Mouse (Mus musculus) MEL (cell line): ENCODE results near the gene Babam1. TPM values are rescaled to one million over a fixed set of nuclear protein-coding genes. Genes with fewer than 3 reads are reported as not detected.
A peak's percentile ranks its signal among the peaks of the same experiment; 100 is the strongest.

Experiments
- DNase-seq: peaks from one replicate; pipeline ENCODE4 v3.0.0; 2011; ENCODE audit warnings: low read depth, low spot score
- H3K27ac ChIP-seq: 2 replicates; pipeline ENCODE4 v1.5.1; 2012; ENCODE audit warnings: low read depth, mild to moderate bottlenecking, control low read depth, low read length, moderate library complexity; ENCODE audit not compliant: control insufficient read depth
- H3K27me3 ChIP-seq, 2 experiments: fragments of 150-350 bp in 1 of 2; sonication (generic) in 1 of 2; 2 replicates each; pipeline ENCODE4 v1.6.1; 2012; ENCODE audit warnings: low read length in 2 of 2, mild to moderate bottlenecking in 2 of 2, improper control_type of control experiment in 1 of 2, moderate library complexity in 1 of 2; ENCODE audit not compliant: insufficient read depth in 2 of 2, control insufficient read depth in 1 of 2
- H3K36me3 ChIP-seq, 2 experiments: 2 replicates each; pipeline ENCODE4 v1.6.1; 2012 to 2014; ENCODE audit warnings: low read length in 2 of 2, improper control_type of control experiment in 1 of 2, inconsistent platforms in 1 of 2, mild to moderate bottlenecking in 1 of 2; ENCODE audit not compliant: insufficient read depth in 2 of 2, control insufficient read depth in 1 of 2
- H3K4me1 ChIP-seq, 2 experiments: fragments of 150-350 bp in 1 of 2; sonication (generic) in 1 of 2; 2 replicates each; pipeline ENCODE4 v1.6.1; 2012; ENCODE audit warnings: low read length in 2 of 2, improper control_type of control experiment in 1 of 2, mild to moderate bottlenecking in 1 of 2; ENCODE audit not compliant: insufficient read depth in 2 of 2, control insufficient read depth in 1 of 2
- H3K4me3 ChIP-seq, 2 experiments: fragments of 150-350 bp in 1 of 2; sonication (generic) in 1 of 2; 2 replicates each; pipeline ENCODE4 v1.5.1; 2012; ENCODE audit warnings: low read depth in 2 of 2, low read length in 2 of 2, mild to moderate bottlenecking in 2 of 2, moderate library complexity in 2 of 2, control low read depth in 1 of 2, improper control_type of control experiment in 1 of 2; ENCODE audit not compliant: control insufficient read depth in 1 of 2, insufficient read depth in 1 of 2
- H3K79me2 ChIP-seq: 2 replicates; pipeline ENCODE4 v1.6.1; 2012; ENCODE audit warnings: mild to moderate bottlenecking, low read length, moderate library complexity; ENCODE audit not compliant: control insufficient read depth, poor library complexity, insufficient read depth
- H3K9ac ChIP-seq: 2 replicates; pipeline ENCODE4 v1.6.1; 2012; ENCODE audit warnings: low read depth, mild to moderate bottlenecking, control low read depth, low read length, moderate library complexity; ENCODE audit not compliant: control insufficient read depth, poor library complexity, severe bottlenecking
- H3K9me3 ChIP-seq: fragments of 150-350 bp; sonication (generic); replicated peaks from 2 replicates; pipeline ENCODE4 v1.6.1; 2012; ENCODE audit warnings: mild to moderate bottlenecking, low read length, improper control_type of control experiment, moderate library complexity; ENCODE audit not compliant: insufficient read depth
- BHLHE40 ChIP-seq: IDR thresholded peaks from 2 replicates; pipeline ENCODE4 v1.6.1; 2012; ENCODE audit warnings: low read depth, mild to moderate bottlenecking, inconsistent platforms, low read length, improper control_type of control experiment, borderline replicate concordance
- CHD1 ChIP-seq: IDR thresholded peaks from 2 replicates; pipeline ENCODE4 v1.6.1; 2012; ENCODE audit warnings: low read depth, mild to moderate bottlenecking, inconsistent platforms, low read length, improper control_type of control experiment
- CHD2 ChIP-seq: IDR thresholded peaks from 2 replicates; pipeline ENCODE4 v1.6.1; 2011; ENCODE audit warnings: low read length, improper control_type of control experiment
- CTCF ChIP-seq, 3 experiments: IDR thresholded peaks in 2 of 3; conservative IDR thresholded peaks in 1 of 3; 2 replicates each; pipeline ENCODE4 v1.5.1; 2011 to 2012; ENCODE audit warnings: low read length in 3 of 3, low read depth in 2 of 3, mild to moderate bottlenecking in 2 of 3, improper control_type of control experiment in 1 of 3, inconsistent platforms in 1 of 3, mixed read lengths in 1 of 3, moderate library complexity in 1 of 3; ENCODE audit not compliant: control insufficient read depth in 1 of 3, insufficient read depth in 1 of 3, poor library complexity in 1 of 3, severe bottlenecking in 1 of 3
- EP300 ChIP-seq, 2 experiments: IDR thresholded peaks; 2 replicates each; pipeline ENCODE4 v1.6.1; 2011; ENCODE audit warnings: improper control_type of control experiment in 2 of 2, low read length in 2 of 2, low read depth in 1 of 2, mild to moderate bottlenecking in 1 of 2
- GABPA ChIP-seq: IDR thresholded peaks from 2 replicates; pipeline ENCODE4 v1.6.1; 2012; ENCODE audit warnings: low read depth, mild to moderate bottlenecking, inconsistent platforms, low read length, improper control_type of control experiment, moderate library complexity
- GATA1 ChIP-seq: IDR thresholded peaks from 2 replicates; pipeline ENCODE4 v1.6.1; 2011; ENCODE audit warnings: low read depth, low read length, improper control_type of control experiment
- HCFC1 ChIP-seq: IDR thresholded peaks from 2 replicates; pipeline ENCODE4 v1.6.1; 2012; ENCODE audit warnings: low read depth, mild to moderate bottlenecking, inconsistent platforms, low read length, improper control_type of control experiment, moderate library complexity
- JUND ChIP-seq: IDR thresholded peaks from 2 replicates; pipeline ENCODE4 v1.6.1; 2011; ENCODE audit warnings: low read depth, mild to moderate bottlenecking, improper control_type of control experiment, low read length
- KAT2A ChIP-seq: conservative IDR thresholded peaks from 2 replicates; pipeline ENCODE4 v1.6.1; 2012; ENCODE audit warnings: low read depth, low read length, improper control_type of control experiment, inconsistent platforms
- MAFK ChIP-seq: IDR thresholded peaks from 2 replicates; pipeline ENCODE4 v1.6.1; 2011; ENCODE audit warnings: low read depth, mild to moderate bottlenecking, low read length, improper control_type of control experiment, borderline replicate concordance
- MXI1 ChIP-seq: IDR thresholded peaks from 2 replicates; pipeline ENCODE4 v1.6.1; 2011; ENCODE audit warnings: mild to moderate bottlenecking, low read depth, low read length, improper control_type of control experiment
- MYC ChIP-seq: IDR thresholded peaks from 2 replicates; pipeline ENCODE4 v1.6.1; 2011; ENCODE audit warnings: low read depth, mild to moderate bottlenecking, low read length, improper control_type of control experiment, moderate library complexity
- NELFE ChIP-seq: IDR thresholded peaks from 2 replicates; pipeline ENCODE4 v1.6.1; 2011; ENCODE audit warnings: low read depth, low read length, improper control_type of control experiment
- POLR2AphosphoS2 ChIP-seq: IDR thresholded peaks from 2 replicates; pipeline ENCODE4 v1.6.1; 2011; ENCODE audit warnings: low read length, improper control_type of control experiment
- POLR2AphosphoS5 ChIP-seq: IDR thresholded peaks from 2 replicates; pipeline ENCODE4 v1.6.1; 2012; ENCODE audit warnings: low read depth, borderline replicate concordance, mild to moderate bottlenecking, inconsistent platforms, low read length, moderate library complexity, mixed read lengths
- SIN3A ChIP-seq: IDR thresholded peaks from 2 replicates; pipeline ENCODE4 v1.6.1; 2012; ENCODE audit warnings: low read length, improper control_type of control experiment, inconsistent platforms
- SMC3 ChIP-seq: IDR thresholded peaks from 2 replicates; pipeline ENCODE4 v1.6.1; 2011; ENCODE audit warnings: low read depth, low read length, improper control_type of control experiment
- TBP ChIP-seq: IDR thresholded peaks from 2 replicates; pipeline ENCODE4 v1.8.0; 2011; ENCODE audit warnings: low read depth, low read length, improper control_type of control experiment
- UBTF ChIP-seq: IDR thresholded peaks from 2 replicates; pipeline ENCODE4 v1.6.1; 2012; ENCODE audit warnings: low read depth, mild to moderate bottlenecking, inconsistent platforms, low read length, improper control_type of control experiment, moderate library complexity, borderline replicate concordance; ENCODE audit not compliant: insufficient read depth
- USF1 ChIP-seq: IDR thresholded peaks from 2 replicates; pipeline ENCODE4 v1.6.1; 2014; ENCODE audit warnings: low read depth, mild to moderate bottlenecking, inconsistent platforms, low read length, improper control_type of control experiment, moderate library complexity
- USF2 ChIP-seq, 2 experiments: IDR thresholded peaks; 2 replicates each; pipeline ENCODE4 v1.6.1; 2011 to 2012; ENCODE audit warnings: improper control_type of control experiment in 2 of 2, low read length in 2 of 2, borderline replicate concordance in 1 of 2, inconsistent platforms in 1 of 2, low read depth in 1 of 2, mild to moderate bottlenecking in 1 of 2; ENCODE audit not compliant: insufficient read depth in 1 of 2
- ZC3H11A ChIP-seq: IDR thresholded peaks from 2 replicates; pipeline ENCODE4 v1.6.1; 2012; ENCODE audit warnings: low read depth, mild to moderate bottlenecking, inconsistent platforms, low read length, improper control_type of control experiment
- ZMIZ1 ChIP-seq: IDR thresholded peaks from 2 replicates; pipeline ENCODE4 v1.6.1; 2012; ENCODE audit warnings: low read depth, mild to moderate bottlenecking, inconsistent platforms, low read length, improper control_type of control experiment, moderate library complexity
- polyA plus RNA-seq, 2 experiments: library from polyadenylated mRNA; stranded (reverse) in 1 of 2; unstranded in 1 of 2; fragments of >175 nt in 1 of 2; fragments of >200 nt in 1 of 2; gene quantifications; 2 replicates each; pipeline versions ENCODE4 v1.2.1 to v1.2.4; 2012; ENCODE audit warnings: low replicate concordance in 2 of 2, low read depth in 1 of 2; ENCODE audit not compliant: insufficient read length in 2 of 2, insufficient read depth in 1 of 2, missing spikeins in 1 of 2
- total RNA-seq: library from RNA; depleted of rRNA; stranded (reverse); fragments of 300-350 nt; gene quantifications from 2 replicates; pipeline ENCODE4 v1.2.3, GENCODE M21; 2012

Babam1 gene
- total and polyA plus RNA-seq, 3 experiments = 54.5 to 132 TPM; not detected in 1

DNA sequence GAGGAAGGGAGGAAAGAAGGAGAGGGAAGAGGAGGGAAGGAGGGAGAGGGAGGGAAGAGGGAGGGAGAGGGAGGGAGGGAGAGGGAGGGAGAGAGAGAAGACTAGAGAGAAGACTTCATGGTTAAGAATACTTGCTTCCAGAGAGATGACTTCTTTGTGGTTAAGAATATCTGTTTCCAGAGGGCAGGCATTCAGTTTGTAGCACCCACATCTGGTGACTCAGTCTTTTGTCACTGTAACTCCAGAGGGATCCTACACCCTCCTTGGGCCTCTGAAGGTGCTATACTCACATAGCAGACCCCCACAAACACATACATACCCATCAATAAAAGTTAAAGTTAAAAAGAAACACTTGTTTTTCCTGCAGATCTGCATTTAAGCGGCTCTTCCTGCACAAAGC lies 45.1 kb upstream of the Babam1 start:
- Histone ChIP-seq H3K79me2 (no peaks in the 10 kb centered on the region), H3K27ac (no peak overlapping the region), H3K27me3 (no peaks in the 10 kb centered on the region), H3K4me3 (no peak overlapping the region), H3K36me3 (peaks cover 0 to 4% of the 10 kb centered on the region in 2 experiments; a peak in 2 of 4 replicates), H3K9ac (no peak overlapping the region), H3K9me3 (no peaks in the 10 kb centered on the region), H3K4me1 (no peaks in the 10 kb centered on the region)
- no peak for TF ChIP-seq USF2 (IDR thresholded peaks at IDR 0.05; ENCODE audit: borderline replicate concordance in 1 of 2, insufficient read depth in 1 of 2, low read depth in 1 of 2, low read length in 2 of 2)
- no peak for TF ChIP-seq JUND
- no peak for TF ChIP-seq MYC
- TF ChIP-seq ZMIZ1 = no peak
- TF ChIP-seq HCFC1 = no peak
- no peak for TF ChIP-seq MAFK
- TF ChIP-seq NELFE = no peak
- TF ChIP-seq MXI1 = no peak
- TF ChIP-seq UBTF = no peak
- no peak for DNase-seq

DNA sequence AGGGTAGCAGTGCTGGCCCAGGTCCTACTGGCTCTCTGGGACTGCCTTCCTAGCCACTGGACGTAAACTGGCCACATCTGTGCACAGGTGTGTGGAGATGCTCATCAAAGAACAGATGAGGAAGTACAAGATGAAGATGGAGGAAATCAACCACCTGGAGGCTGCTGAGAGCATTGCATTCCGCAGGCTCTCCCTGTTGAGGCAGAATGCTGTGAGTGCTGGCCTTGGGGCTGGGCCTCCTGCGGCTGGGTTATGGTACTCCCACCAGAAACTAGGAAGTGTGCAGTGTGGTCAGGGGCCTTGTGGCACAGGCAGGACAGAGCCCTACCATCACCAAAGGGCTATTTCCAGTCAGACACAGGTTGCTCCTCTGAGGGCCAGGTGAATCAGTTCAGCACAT lies 38.6 kb upstream of the Babam1 start:
- TF ChIP-seq CTCF (IDR thresholded peaks at IDR 0.05 in 2 of 3, conservative IDR thresholded peaks at IDR 0.05 in 1 of 3; ENCODE audit: control insufficient read depth in 1 of 3, insufficient read depth in 1 of 3, low read depth in 2 of 3, low read length in 3 of 3, poor library complexity in 1 of 3, severe bottlenecking in 1 of 3) (peak in 1 of 3 experiments; percentile 10; a peak in 1 of 6 replicates), CHD2 (no peak), USF1 (no peak)
- TF ChIP-seq, all 39 proteins: peak for 1
- no peak overlapping the region for H3K27ac ChIP-seq
- no peaks in the 10 kb centered on the region for H3K4me1 ChIP-seq
- H3K4me3 ChIP-seq = no peak overlapping the region
- H3K36me3 ChIP-seq = peaks cover 0 to 2% of the 10 kb centered on the region in 2 experiments; a peak in 1 of 4 replicates
- H3K27me3 ChIP-seq = no peaks in the 10 kb centered on the region
- H3K79me2 ChIP-seq = no peaks in the 10 kb centered on the region
- H3K9me3 ChIP-seq = no peaks in the 10 kb centered on the region
- no peak overlapping the region for H3K9ac ChIP-seq
- no peak for DNase-seq

DNA sequence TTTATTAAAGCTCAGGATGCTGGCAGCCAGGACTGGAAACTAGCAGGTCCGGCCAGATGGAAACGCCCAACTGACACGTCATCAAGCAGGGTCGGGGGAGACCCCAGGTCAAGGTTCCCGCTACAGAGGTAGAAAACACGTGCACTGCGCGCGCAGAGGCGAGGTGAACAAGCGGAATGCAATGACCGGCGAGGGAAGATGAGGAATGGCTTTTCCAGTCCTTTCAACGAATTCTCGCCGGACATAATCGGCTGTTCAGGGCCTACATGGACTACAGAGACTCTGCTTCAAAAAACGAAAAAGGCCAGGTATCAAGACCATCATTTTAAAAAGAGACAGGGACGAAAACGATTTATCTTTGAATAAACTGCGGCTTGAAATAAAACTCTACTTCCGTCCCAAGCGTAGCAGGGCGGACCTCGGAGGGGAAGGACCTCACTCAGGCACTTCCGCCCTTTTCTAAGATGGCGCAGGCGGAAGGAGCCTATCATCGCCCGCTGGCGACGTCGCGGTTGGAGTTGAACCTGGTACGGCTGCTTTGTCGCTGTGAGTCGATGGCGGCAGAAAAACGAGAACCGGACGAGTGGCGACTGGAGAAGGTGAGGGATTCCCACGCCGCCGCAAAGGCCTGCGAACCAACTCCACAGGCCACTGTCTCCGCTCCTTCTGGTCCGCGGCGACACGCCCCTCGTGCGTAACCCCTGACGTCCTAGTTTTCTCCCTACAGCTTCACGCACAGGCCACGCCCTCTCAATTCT lies 29.7 kb upstream of the Babam1 start, which contains the start of gene Use1:
Gene Use1, plus strand, starts transcription at position 78 of the 758 bp plus-strand sequence.
- Histone ChIP-seq H3K9me3 (no peaks in the 10 kb centered on the region), H3K27ac (peak within 1 kb of the TSS; percentile 89), H3K27me3 (no peaks in the 10 kb centered on the region), H3K79me2 (peaks cover 6% of the 10 kb centered on the region; the same call in 1 of the 2 replicates), H3K4me3 (peak within 1 kb of the TSS; percentile 79 to 81), H3K36me3 (peaks cover 0 to 9% of the 10 kb centered on the region in 2 experiments; a peak in 2 of 4 replicates), H3K4me1 (peaks cover 0 to 11% of the 10 kb centered on the region in 2 experiments; a peak in 2 of 4 replicates), H3K9ac (peak within 1 kb of the TSS; percentile 86)
- DNase-seq = peak; percentile 98
- TF ChIP-seq BHLHE40 = peak; percentile 60; the same call in 1 of the 2 replicates
- TF ChIP-seq SMC3 = no peak
- TF ChIP-seq CHD1 = no peak
- peak; percentile 88 for TF ChIP-seq SIN3A
- peak; percentile 96 for TF ChIP-seq HCFC1
- peak; percentile 74; the same call in 1 of the 2 replicates for TF ChIP-seq POLR2AphosphoS2
- TF ChIP-seq ZMIZ1 = peak; percentile 7
- TF ChIP-seq EP300 (IDR thresholded peaks at IDR 0.05; ENCODE audit: low read depth in 1 of 2, low read length in 2 of 2) = peak in 1 of 2 experiments; percentile 40; a peak in 2 of 4 replicates
- no peak for TF ChIP-seq ZC3H11A
- TF ChIP-seq KAT2A = no peak; the same call in 1 of the 2 replicates
- TF ChIP-seq POLR2AphosphoS5 = no peak
- TF ChIP-seq MAFK = no peak
- TF ChIP-seq TBP = peak; percentile 82
- TF ChIP-seq UBTF = no peak
- peak; percentile 14; the same call in 1 of the 2 replicates for TF ChIP-seq GATA1
- TF ChIP-seq GABPA = no peak
